Mouse (Mus musculus) forebrain, embryonic 14.5 days (tissue): ENCODE results near the gene Kcnk6. TPM values are rescaled to one million over a fixed set of nuclear protein-coding genes. Genes with fewer than 3 reads are reported as not detected.

ENCODE experiments used
- ATAC-seq: fragments of 200-750 bp; cut with Nextera tagmentation; 2 replicates; pipeline ENCODE4 v1.8.0; 2017; ENCODE audit warnings: mild to moderate bottlenecking, moderate library complexity
- DNase-seq: peaks from one replicate; pipeline ENCODE4 v3.0.0-alpha.2; 2015; ENCODE audit warnings: low spot score
- H3K27ac ChIP-seq: fragments of 300-500 bp; sonication (generic); 2 replicates; pipeline ENCODE4 v1.5.1; 2014; ENCODE audit warnings: low read depth, mild to moderate bottlenecking, control low read depth, low read length, moderate library complexity
- H3K27me3 ChIP-seq: fragments of 300-500 bp; sonication (generic); replicated peaks from 2 replicates; pipeline ENCODE4 v1.6.1; 2014; ENCODE audit warnings: low read length, control low read depth, mixed read lengths; ENCODE audit not compliant: control insufficient read depth, insufficient read depth
- H3K36me3 ChIP-seq: fragments of 300-500 bp; sonication (generic); 2 replicates; pipeline ENCODE4 v1.6.1; 2014; ENCODE audit warnings: low read length, control low read depth; ENCODE audit not compliant: control insufficient read depth, insufficient read depth
- H3K4me1 ChIP-seq: fragments of 300-500 bp; sonication (generic); 2 replicates; pipeline ENCODE4 v1.6.1; 2014; ENCODE audit warnings: antibody characterized with exemption, low read length, control low read depth; ENCODE audit not compliant: control insufficient read depth, insufficient read depth
- H3K4me2 ChIP-seq: fragments of 300-500 bp; sonication (generic); 2 replicates; pipeline ENCODE4 v1.6.1; 2014; ENCODE audit warnings: mild to moderate bottlenecking, control low read depth, low read length
- H3K4me3 ChIP-seq: fragments of 300-500 bp; sonication (generic); 2 replicates; pipeline ENCODE4 v1.5.1; 2014; ENCODE audit warnings: low read depth, low read length, control low read depth
- H3K9ac ChIP-seq: fragments of 300-500 bp; sonication (generic); 2 replicates; pipeline ENCODE4 v1.6.1; 2014; ENCODE audit warnings: mild to moderate bottlenecking, low read length, control low read depth, moderate library complexity
- H3K9me3 ChIP-seq: fragments of 300-500 bp; sonication (generic); replicated peaks from 2 replicates; pipeline ENCODE4 v1.6.1; 2016; ENCODE audit warnings: low read length, control low read depth, mixed read lengths; ENCODE audit not compliant: control insufficient read depth
- WGBS: fragments of 180-500 bp; shearing (Covaris S2); extraction: QIAGEN DNeasy Blood & Tissue Kit; methylation state at CpG from one replicate; pipeline ENCODE4 v1.1.7; 2014; 5-methylcytosine and 5-hydroxymethylcytosine counted together
- polyA plus RNA-seq: library from polyadenylated mRNA; unstranded; fragments of >200 nt; fragmentation: Nextera tagmentation; extraction: Ambion mirVana; gene quantifications from 2 replicates; pipeline ENCODE4 v1.2.1, GENCODE M21; 2014

Kcnk6 gene
- 0.22 and 0.46 TPM in 2 replicates for polyA plus RNA-seq

GRCm38 (mm10) chr7:29232247-29233013, at the start of gene Kcnk6:
Gene Kcnk6, minus strand, starts transcription at chr7:29232515.
- Histone ChIP-seq H3K4me1 (0 out of 2 replicates have a peak, but pooled peaks cover 3% of the 10 kb centered on the region), H3K9me3 (no peaks in the 10 kb centered on the region), H3K27me3 (peaks cover 24% of the 10 kb centered on the region), H3K27ac (no peak within 1 kb of the TSS), H3K4me2 (peak within 1 kb of the TSS; percentile 80), H3K9ac (peak within 1 kb of the TSS; percentile 54; the same call in 1 of the 2 replicates), H3K36me3 (no peaks in the 10 kb centered on the region), H3K4me3 (peak within 1 kb of the TSS; percentile 37)
- WGBS = under 1% methylated on average over 62 of the region's 62 CpGs
- ATAC-seq (no peak), DNase-seq (no peak)

GRCm38 (mm10) chr7:29281201-29282073, 49.1 kb upstream of the Kcnk6 start, which contains the start of gene Spint2:
Gene Spint2, minus strand, starts transcription at chr7:29281912.
- H3K27ac ChIP-seq = no peak within 1 kb of the TSS
- H3K4me2 ChIP-seq = peak within 1 kb of the TSS; percentile 99
- WGBS = under 1% methylated on average over 80 of the region's 80 CpGs
- H3K27me3 ChIP-seq = peaks cover 13% of the 10 kb centered on the region
- H3K4me3 ChIP-seq = peak within 1 kb of the TSS; percentile 51
- ATAC-seq (peak; percentile 80), DNase-seq (peak; percentile 42)
- peak within 1 kb of the TSS; percentile 65 for H3K9ac ChIP-seq
- H3K36me3 ChIP-seq = no peaks in the 10 kb centered on the region
- no peaks in the 10 kb centered on the region for H3K9me3 ChIP-seq
- peaks cover 8% of the 10 kb centered on the region; the same call in 1 of the 2 replicates for H3K4me1 ChIP-seq

- H3K27ac ChIP-seq = no peak overlapping the region
- ATAC-seq (0 out of 2 replicates have a peak, but pooled peaks have one; percentile 12), DNase-seq (no peak)
- 7% methylated on average over 13 of the region's 13 CpGs for WGBS
- H3K36me3 ChIP-seq = no peaks in the 10 kb centered on the region
- H3K27me3 ChIP-seq = peaks cover 13% of the 10 kb centered on the region
- H3K9me3 ChIP-seq = no peaks in the 10 kb centered on the region
- peak overlapping the region; percentile 99 for H3K4me2 ChIP-seq
- H3K4me1 ChIP-seq = peaks cover 8% of the 10 kb centered on the region; the same call in 1 of the 2 replicates
- peak overlapping the region; percentile 65 for H3K9ac ChIP-seq
- H3K4me3 ChIP-seq = peak overlapping the region; percentile 51
Measured at GRCm38 (mm10) chr7:29280801-29281200, 48.5 kb upstream of the Kcnk6 start.

- peaks cover 13% of the 10 kb centered on the region for H3K27me3 ChIP-seq
- 92% methylated on average over 8 of the region's 8 CpGs for WGBS
- no peak overlapping the region for H3K4me2 ChIP-seq
- H3K27ac ChIP-seq = no peak overlapping the region
- no peaks in the 10 kb centered on the region for H3K36me3 ChIP-seq
- no peak overlapping the region for H3K4me3 ChIP-seq
- no peak for DNase-seq
- H3K9me3 ChIP-seq = no peaks in the 10 kb centered on the region
- ATAC-seq = no peak
- peaks cover 8% of the 10 kb centered on the region; the same call in 1 of the 2 replicates for H3K4me1 ChIP-seq
- no peak overlapping the region for H3K9ac ChIP-seq
Measured at GRCm38 (mm10) chr7:29279924-29280323, 47.6 kb upstream of the Kcnk6 start.

- no peak for DNase-seq
- no peak overlapping the region for H3K4me2 ChIP-seq
Measured at GRCm38 (mm10) chr7:29279261-29279660, 46.9 kb upstream of the Kcnk6 start.

GRCm38 (mm10) chr7:29277510-29277909, 45.2 kb upstream of the Kcnk6 start:
- Histone ChIP-seq H3K4me1 (peaks cover 8% of the 10 kb centered on the region; the same call in 1 of the 2 replicates), H3K9me3 (no peaks in the 10 kb centered on the region), H3K27me3 (peaks cover 10% of the 10 kb centered on the region), H3K4me3 (no peak overlapping the region), H3K9ac (no peak overlapping the region), H3K27ac (no peak overlapping the region), H3K4me2 (no peak overlapping the region), H3K36me3 (no peaks in the 10 kb centered on the region)
- no peak for DNase-seq
- 88% methylated on average over 4 of the region's 4 CpGs for WGBS
- ATAC-seq = no peak

More at GRCm38 (mm10) chr7:29279261-29279660, 46.9 kb upstream of the Kcnk6 start:
- peaks cover 13% of the 10 kb centered on the region for H3K27me3 ChIP-seq
- H3K9me3 ChIP-seq = no peaks in the 10 kb centered on the region
- H3K4me1 ChIP-seq = peaks cover 8% of the 10 kb centered on the region; the same call in 1 of the 2 replicates
- H3K36me3 ChIP-seq = no peaks in the 10 kb centered on the region
- no peak for ATAC-seq
- no peak overlapping the region for H3K27ac ChIP-seq
- no peak overlapping the region for H3K4me3 ChIP-seq
- H3K9ac ChIP-seq = no peak overlapping the region

GRCm38 (mm10) chr7:29276715-29277114, 44.4 kb upstream of the Kcnk6 start:
- H3K9ac ChIP-seq = no peak overlapping the region
- ATAC-seq (no peak), DNase-seq (no peak)
- H3K27ac ChIP-seq = no peak overlapping the region
- H3K27me3 ChIP-seq = peaks cover 2% of the 10 kb centered on the region
- no peaks in the 10 kb centered on the region for H3K9me3 ChIP-seq
- H3K4me1 ChIP-seq = peaks cover 5% of the 10 kb centered on the region; the same call in 1 of the 2 replicates
- 68% methylated on average over 5 of the region's 5 CpGs for WGBS
- H3K4me3 ChIP-seq = no peak overlapping the region
- H3K4me2 ChIP-seq = no peak overlapping the region
- H3K36me3 ChIP-seq = no peaks in the 10 kb centered on the region

- 73% methylated on average over 8 of the region's 8 CpGs for WGBS
- Histone ChIP-seq H3K4me3 (no peak overlapping the region), H3K4me2 (no peak overlapping the region), H3K4me1 (no peaks in the 10 kb centered on the region), H3K9me3 (no peaks in the 10 kb centered on the region), H3K36me3 (no peaks in the 10 kb centered on the region), H3K27ac (no peak overlapping the region; the same call in 1 of the 2 replicates), H3K9ac (no peak overlapping the region), H3K27me3 (no peaks in the 10 kb centered on the region)
- no peak for ATAC-seq
- DNase-seq = no peak
Measured at GRCm38 (mm10) chr7:29271687-29272465, 39.6 kb upstream of the Kcnk6 start.
